Mouse (Mus musculus) regulatory T cell (primary cell): ENCODE data around the gene Gpr152.
"Not testable (repeated sequence)": the region's sequence is repeated elsewhere in the genome, so short reads cannot be mapped to it uniquely, and the experiment has no call there.

Experiments used
- in situ Hi-C: fragments of 300-600 bp; cut with MboI, MseI; formaldehyde crosslinking; loops from one replicate; pipeline ENCODE4 v1.15.1; 2025; ENCODE audit warnings: high pct_unique_total_duplicates

The Gpr152 gene

DNA sequence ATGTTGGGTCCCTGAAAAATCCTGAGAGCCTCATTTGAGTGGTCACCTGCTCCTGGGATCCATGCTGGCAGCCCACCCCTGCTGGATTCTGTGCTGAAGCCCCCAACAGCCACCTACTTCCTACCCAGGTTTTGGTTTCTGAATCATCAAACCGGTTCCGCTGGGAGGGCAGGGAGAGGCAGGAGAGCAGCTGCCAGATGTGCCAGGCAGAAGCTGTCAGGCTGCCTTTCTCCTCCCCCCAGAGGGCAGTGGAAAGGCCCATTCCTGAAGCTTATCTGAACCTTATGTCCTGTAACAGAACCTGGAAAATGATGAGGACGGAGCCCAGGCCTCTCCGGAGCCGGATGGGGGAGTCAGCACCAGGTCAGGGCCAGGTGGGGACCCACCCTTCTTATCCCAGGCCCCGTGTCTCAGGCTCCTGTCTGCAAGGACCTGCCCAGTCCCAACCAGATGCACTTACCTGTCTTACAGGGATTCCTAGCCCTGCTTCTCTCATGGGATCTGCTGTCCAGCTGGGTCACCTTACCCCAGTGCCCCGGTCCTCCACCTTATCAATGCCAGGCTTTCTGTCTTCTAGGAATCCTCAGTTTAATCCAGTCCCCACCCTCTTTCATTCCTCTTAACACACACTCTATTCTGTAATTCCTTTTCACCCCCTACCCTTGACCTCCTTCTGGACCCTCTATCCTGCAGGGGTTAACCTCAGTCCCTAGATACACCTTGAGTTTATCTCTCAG is 12.7 kb upstream of the Gpr152 start:
- in situ Hi-C loops: no loop called here

DNA sequence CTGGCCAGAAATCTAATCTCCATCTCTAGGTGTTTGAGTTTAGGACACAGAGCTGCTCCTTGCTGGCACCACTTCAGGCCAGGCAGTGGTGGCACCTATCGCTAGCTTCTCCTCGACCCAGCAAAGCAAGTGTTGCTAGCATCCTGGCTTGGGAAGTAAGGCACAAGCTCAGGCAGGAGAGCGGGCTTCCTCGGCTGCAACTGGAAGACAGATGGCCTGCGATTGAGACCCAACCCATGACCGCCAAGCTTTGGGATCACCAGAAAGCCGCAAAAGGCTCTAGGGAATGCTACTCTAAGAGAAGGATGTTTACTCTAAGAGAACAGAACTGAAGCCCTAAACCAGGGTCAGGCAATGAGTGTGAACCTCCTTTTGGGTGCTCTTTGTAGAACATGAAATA is 10.1 kb upstream of the Gpr152 start:
- in situ Hi-C loops: no loop called here

DNA sequence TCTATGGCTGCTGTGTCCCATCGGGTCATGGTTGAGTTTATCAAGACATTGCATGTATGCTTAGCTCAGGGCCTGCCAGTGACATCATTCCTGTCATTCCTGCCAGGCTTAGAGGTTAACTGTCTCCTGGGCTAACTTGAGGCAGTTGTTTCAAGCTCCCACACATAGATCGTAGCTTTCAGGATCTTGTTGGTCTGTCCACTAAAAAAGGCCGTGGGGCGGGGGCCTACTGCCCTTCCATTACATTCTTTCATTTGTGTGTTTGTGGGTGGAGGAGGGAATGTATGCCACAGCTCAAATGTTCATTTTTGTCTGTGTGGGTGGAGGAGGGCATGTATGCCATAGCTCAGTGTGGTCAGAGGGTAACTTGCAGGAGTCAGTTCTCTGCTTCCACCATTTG is 9.5 kb upstream of the Gpr152 start:
- in situ Hi-C loops: no loop called here

- in situ Hi-C loops: no loop called here
Observed at GRCm38 (mm10) chr19:4131075-4131474, 8.5 kb upstream of the Gpr152 start.

DNA sequence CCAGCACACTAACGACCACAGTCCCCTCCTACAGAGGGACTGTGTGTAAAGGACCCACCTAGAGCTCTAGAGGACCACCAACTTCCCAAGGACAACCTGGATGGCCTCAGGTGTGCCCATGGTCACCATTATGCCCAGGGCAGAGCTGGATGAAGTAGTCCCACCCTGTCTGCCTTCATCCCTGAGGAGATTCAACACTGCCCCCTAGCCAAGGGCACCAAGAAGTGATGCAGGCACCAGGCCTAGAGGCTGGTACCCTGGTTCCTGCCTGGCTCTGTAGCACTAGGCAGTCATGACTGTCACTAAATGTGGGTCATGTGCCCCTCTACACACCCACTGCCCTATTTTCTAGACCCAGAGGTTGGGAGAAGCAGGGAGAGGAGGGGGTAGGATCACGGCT is 7.8 kb upstream of the Gpr152 start:
- in situ Hi-C loops: no loop called here

- in situ Hi-C loops: no loop called here
Observed at GRCm38 (mm10) chr19:4134354-4134753, 5.2 kb upstream of the Gpr152 start.

- in situ Hi-C loops: not testable (repeated sequence)
Observed at GRCm38 (mm10) chr19:4135229-4135962, 4.2 kb upstream of the Gpr152 start.

DNA sequence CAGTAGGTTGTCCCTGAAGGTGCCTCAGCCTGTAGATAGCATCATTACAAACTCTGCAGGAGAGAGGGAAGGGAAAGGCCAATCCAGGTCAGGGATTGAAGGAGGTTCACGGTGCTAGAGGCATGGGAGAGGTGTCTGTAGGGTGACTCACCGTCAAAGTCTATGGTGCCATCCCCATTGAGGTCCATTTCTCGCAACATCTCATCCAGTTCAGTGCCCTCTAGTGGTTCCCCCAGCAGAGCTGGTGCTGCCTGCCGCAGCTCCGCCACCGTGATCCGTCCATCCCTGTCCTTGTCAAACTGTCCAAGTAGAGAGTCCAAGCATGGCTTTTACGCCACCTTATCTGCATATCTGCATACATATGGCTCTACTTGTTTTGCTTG is 3.6 kb upstream of the Gpr152 start:
- in situ Hi-C loops: not testable (repeated sequence)

- in situ Hi-C loops: no loop called here
Observed at GRCm38 (mm10) chr19:4136463-4136862, 3.1 kb upstream of the Gpr152 start.

GRCm38 (mm10) chr19:4137913-4138312 is 1.7 kb upstream of the Gpr152 start:
- in situ Hi-C loops: no loop called here

DNA sequence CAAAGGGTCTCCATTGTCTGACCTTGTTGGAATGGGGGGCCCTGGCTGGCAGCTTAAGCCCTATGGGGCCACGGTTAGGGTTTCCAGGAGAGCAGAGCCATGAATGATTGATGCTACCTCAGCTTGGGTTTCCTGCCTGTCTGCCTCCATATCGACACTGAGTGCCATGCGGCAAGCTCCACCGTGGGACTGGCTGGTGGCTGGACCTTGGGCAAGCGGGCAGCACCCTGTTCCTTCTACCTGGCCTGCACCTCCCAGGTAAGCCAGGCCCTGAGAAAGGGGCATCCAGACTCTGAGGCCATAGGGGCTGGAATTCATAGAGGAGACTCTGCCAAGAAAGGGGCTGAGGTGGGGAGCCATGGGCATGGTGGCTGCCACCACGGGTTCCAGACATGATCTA is 560 bp downstream of the Gpr152 start:
- in situ Hi-C loops: no loop called here

GRCm38 (mm10) chr19:4142416-4143173 is 3.0 kb downstream of the Gpr152 start:
- in situ Hi-C loops: no loop called here

GRCm38 (mm10) chr19:4143759-4144268 is 4.2 kb downstream of the Gpr152 start, which contains the start of gene Cabp4:
Gene Cabp4, minus strand, starts transcription at chr19:4144033.
- in situ Hi-C loops: no loop called here

- in situ Hi-C loops: no loop called here
Observed at GRCm38 (mm10) chr19:4144550-4145498, 5.2 kb downstream of the Gpr152 start.

GRCm38 (mm10) chr19:4145936-4146335 is 6.3 kb downstream of the Gpr152 start:
- in situ Hi-C loops: no loop called here

DNA sequence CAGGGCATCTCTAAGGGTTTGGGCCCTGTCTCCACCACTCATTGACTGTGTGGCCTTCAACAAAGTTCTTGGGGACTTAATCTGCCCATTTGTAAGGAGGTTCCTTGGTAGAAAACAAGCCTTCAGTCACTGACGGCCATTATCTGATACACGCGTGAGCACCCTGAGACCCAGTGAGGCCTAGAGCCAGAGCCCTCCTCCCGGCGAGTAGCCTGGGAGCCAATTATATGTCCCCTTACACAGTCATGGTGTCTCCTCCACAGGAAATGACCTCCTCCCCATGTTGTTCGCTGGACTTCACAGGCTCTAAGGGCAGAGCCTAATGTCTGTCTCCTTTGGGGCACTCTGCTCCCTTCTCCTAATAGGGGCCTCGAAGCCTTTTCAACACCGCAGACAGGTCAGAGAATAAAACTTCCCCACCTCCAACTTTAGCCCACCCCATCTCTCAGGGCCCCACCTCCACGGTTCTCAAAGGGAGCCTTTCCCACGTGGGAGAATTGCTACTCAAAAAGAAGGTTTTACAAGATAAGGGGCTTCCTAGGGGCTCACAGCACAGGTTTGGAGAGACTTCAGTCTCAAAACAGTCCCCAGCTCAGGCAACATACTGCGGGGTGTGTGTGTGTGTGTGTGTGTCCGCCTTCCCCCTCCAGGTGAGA is 6.9 kb downstream of the Gpr152 start:
- in situ Hi-C loops: no loop called here

DNA sequence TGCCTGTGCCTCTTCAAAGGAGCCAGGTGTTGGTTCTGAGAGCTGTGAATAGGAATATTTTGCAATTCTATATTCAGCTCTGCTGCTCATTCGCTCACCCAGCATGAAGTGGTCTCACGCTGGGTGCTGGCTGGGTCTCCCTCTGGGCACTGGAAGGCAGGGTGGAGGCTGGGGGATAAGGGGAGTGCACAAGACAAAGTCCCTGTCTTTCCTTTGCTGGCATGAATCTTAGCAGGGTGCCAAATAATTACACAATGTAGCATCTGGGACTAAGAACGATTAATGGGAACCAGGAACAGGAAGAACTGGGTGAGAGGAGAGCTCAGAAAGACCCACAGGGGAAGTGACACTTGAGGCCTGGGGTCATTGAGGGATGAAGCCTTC is 7.4 kb downstream of the Gpr152 start:
- in situ Hi-C loops: no loop called here

DNA sequence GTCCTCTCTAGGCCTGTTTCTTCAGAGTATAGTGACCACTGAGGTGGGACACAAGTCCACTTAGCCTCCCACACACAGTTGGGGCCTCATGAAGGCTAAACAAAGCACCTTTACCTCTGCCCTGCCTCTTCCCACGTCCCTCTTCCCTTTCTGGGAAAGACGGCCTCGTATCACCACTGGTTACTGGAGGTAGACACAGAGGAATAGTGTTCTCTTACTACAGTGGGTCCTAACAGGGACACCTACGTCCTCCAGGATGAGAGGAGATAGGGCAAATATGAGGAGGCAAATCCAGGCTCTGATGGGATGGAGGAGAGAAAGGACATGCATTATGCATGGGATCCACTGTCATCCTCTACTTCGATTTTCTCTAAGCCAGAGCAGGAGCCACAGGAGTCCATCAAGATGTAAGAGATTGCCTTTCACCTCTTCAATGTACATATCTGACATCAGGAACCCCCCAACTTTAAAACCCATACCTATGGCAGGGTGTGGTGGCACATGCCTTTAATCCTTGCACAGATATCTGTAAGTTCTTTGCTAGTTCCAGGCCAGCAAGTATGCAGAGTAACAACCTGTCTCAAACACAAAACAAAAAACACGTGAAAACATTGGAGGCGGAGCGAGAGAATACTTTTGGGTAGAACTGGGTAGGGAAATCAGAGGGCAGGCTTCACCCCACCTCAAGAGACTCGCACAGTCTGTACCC is 8.3 kb downstream of the Gpr152 start:
- in situ Hi-C loops: no loop called here

GRCm38 (mm10) chr19:4148491-4148806 is 8.9 kb downstream of the Gpr152 start, which contains the start of gene Coro1b:
Gene Coro1b, plus strand, starts transcription at chr19:4148619.
- in situ Hi-C loops: no loop called here

DNA sequence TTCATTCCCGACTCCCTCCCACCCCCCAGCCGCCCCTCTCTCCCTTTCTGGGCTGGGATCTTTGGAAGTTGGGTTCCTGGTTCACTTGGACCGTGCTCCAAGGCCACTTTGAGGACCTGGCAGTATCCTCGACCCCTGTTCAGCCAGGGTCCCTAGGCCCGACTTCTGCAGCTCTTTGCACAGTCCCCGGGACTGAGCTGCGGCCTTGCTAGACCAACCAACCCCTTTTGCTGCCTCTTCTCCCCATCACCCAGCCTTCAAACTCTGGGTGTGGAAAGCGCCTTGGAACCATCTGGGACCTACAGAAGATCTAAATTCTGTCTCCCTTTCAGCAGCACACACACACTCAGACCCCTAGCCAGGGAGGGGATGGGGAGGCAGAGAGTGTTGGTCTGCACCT is 9.2 kb downstream of the Gpr152 start:
- in situ Hi-C loops: no loop called here
